Mouse (Mus musculus): ENCODE measurements around the gene Cldn3.
"Not testable (repeated sequence)": the region's sequence is repeated elsewhere in the genome, so short reads cannot be mapped to it uniquely, and the experiment has no call there.

Gene Cldn3

DNA sequence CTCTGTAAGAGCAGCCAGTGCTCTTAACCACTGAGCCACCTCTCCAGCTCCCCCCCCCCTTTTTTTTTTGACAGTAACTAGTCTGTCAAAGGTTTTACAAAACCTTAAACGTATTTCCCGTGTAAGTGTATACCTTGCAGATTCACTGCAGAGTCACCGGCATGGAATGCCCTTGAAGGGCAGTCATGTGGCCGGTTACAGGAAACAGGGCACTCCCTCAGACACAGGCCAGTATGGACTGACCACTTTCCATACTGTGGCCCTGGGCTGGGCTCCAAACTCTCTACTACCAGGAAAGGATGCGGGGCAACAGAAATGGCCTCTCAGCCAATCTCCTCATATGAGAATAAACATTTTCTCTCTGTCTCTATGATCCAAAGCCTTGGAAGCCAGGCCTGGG is 30.5 kb upstream of the Cldn3 start:
- H3K27me3 ChIP-seq (ENCODE audit: control insufficient read depth, insufficient read depth, low read length, poor library complexity, severe bottlenecking): no peaks in the 10 kb centered on the region
- no peaks in the 10 kb centered on the region for H3K36me3 ChIP-seq (ENCODE audit: control insufficient read depth, insufficient read depth, low read length, poor library complexity, severe bottlenecking)
- DNase-seq (ENCODE audit: low read depth, low spot score): no peak

DNA sequence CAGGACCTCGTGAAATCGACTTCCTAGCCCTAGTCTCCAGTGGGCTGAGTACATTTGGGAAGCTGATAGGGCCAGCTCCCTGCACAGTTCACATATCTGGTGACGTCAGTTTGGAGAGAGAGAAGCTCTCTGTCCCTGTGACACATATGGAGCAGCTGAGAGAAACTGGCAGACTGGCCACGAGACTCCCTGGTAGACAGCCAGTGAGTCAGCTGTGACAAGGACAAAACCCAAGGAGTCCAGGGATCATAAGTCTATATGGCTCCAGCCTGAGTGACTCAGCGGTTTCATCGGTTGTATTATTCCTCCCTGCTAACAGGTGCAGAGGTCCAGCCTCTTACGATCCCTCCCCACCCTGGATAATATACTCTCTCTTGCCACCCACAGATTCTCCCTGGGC is 26.9 kb upstream of the Cldn3 start:
- Histone ChIP-seq H3K36me3 (ENCODE audit: control insufficient read depth, insufficient read depth, low read length, poor library complexity, severe bottlenecking) (no peaks in the 10 kb centered on the region), H3K27me3 (ENCODE audit: control insufficient read depth, insufficient read depth, low read length, poor library complexity, severe bottlenecking) (no peaks in the 10 kb centered on the region)
- DNase-seq (ENCODE audit: low read depth, low spot score): no peak

DNA sequence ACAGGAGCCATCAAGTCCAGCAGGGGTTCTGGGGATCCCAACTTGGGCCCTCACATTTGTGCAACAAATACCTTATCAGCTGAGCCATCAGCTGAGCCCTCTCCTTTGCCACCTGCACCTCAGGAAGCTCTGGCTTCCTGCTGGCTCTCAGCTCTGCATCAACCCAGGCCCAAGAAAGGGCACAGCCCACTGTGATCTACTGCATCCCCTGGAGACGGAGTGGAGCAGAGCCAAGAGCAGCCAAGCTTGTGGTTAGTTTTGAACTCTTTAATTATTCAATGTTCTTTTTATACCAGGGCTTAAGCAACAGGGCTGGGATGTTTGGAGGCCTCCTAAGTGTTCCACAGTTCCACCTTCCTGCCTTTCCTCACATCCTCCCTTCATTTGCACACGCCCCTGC is 25.6 kb upstream of the Cldn3 start:
- no peaks in the 10 kb centered on the region for H3K36me3 ChIP-seq (ENCODE audit: control insufficient read depth, insufficient read depth, low read length, poor library complexity, severe bottlenecking)
- no peak for DNase-seq (ENCODE audit: low read depth, low spot score)
- no peaks in the 10 kb centered on the region for H3K27me3 ChIP-seq (ENCODE audit: control insufficient read depth, insufficient read depth, low read length, poor library complexity, severe bottlenecking)

DNA sequence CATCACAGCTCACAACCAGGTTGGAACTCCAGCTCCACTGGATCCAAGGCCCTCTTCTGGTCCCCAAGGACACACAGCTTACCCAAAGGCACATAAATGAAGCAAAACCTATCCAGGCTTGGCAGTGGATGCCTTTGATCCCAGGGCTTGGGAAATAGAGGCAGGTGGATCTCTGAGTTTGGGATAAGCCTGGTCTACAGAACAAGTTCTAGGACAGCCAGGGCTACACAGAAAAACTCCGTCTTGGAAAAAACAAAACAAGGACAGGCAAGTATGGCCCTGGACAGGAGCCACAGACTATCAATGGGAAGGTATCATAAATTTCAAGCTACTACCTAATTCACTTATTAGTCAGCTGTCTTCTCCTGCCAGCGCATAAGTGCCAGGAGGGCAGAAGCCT is 24.5 kb upstream of the Cldn3 start:
- no peak for DNase-seq (ENCODE audit: low read depth, low spot score)
- Histone ChIP-seq H3K27me3 (ENCODE audit: control insufficient read depth, insufficient read depth, low read length, poor library complexity, severe bottlenecking) (no peaks in the 10 kb centered on the region), H3K36me3 (ENCODE audit: control insufficient read depth, insufficient read depth, low read length, poor library complexity, severe bottlenecking) (no peaks in the 10 kb centered on the region)

DNA sequence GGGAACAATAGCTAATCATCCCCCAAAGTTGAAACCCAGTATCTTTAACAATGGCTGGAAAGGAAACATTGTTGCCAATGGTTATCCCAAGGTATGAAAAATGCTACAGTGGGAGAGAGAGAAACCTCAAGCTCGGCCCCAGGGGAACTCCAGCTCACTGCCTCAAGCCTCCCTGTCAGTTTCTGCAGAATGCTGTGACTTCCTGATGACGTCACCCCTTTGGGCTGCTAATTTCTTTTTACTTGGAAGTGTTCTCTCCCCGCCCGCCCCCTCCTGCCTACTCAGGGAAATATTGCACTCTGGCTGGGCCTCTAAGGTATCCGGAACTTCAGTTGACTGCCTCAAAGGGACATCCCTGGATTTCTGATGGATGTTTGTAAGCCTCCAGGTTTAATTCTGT is 22.5 kb upstream of the Cldn3 start:
- DNase-seq (ENCODE audit: low read depth, low spot score): no peak
- H3K36me3 ChIP-seq (ENCODE audit: control insufficient read depth, insufficient read depth, low read length, poor library complexity, severe bottlenecking): no peaks in the 10 kb centered on the region
- no peaks in the 10 kb centered on the region for H3K27me3 ChIP-seq (ENCODE audit: control insufficient read depth, insufficient read depth, low read length, poor library complexity, severe bottlenecking)

DNA sequence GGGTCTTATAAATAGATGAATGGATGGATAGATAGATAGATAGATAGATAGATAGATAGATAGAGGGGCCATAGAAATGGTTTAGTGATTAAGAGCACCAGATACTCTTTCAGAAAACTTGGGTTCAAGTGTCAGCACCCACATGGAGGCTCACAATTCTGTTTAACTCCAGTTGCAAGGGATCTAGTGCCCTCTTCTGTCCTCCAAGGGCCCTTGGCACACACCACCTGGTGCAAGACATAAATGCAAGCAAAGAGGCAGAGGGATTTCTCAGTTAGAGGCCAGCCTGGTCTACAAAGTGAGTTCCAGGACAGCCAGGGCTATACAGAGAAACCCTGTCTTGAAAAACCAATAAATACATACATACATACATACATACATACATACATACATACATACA is 21.4 kb upstream of the Cldn3 start:
- not testable (repeated sequence) for H3K36me3 ChIP-seq (ENCODE audit: control insufficient read depth, insufficient read depth, low read length, poor library complexity, severe bottlenecking); H3K27me3 ChIP-seq (ENCODE audit: control insufficient read depth, insufficient read depth, low read length, poor library complexity, severe bottlenecking); DNase-seq (ENCODE audit: low read depth, low spot score)

DNA sequence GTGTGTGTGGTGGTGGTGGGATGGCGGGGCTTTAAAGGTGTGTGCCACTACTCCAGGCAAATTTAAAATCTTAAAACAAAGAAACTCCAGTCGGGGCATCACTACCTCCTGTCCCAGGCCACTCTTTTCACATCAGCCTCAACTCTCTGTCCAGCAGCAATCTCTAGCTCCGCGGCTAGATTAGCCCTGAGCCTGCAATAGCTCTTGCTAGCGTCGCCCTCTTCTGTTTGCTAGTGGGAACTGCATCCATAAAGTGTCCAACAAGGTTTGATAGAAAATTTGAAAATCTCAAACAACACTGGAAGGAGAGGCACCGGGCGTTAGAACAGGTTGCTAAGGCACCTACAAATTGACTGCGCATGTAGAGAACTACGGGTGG is 20.6 kb upstream of the Cldn3 start:
- H3K27me3 ChIP-seq (ENCODE audit: control insufficient read depth, insufficient read depth, low read length, poor library complexity, severe bottlenecking): no peaks in the 10 kb centered on the region
- H3K36me3 ChIP-seq (ENCODE audit: control insufficient read depth, insufficient read depth, low read length, poor library complexity, severe bottlenecking): no peaks in the 10 kb centered on the region
- DNase-seq (ENCODE audit: low read depth, low spot score): peak; percentile 77

DNA sequence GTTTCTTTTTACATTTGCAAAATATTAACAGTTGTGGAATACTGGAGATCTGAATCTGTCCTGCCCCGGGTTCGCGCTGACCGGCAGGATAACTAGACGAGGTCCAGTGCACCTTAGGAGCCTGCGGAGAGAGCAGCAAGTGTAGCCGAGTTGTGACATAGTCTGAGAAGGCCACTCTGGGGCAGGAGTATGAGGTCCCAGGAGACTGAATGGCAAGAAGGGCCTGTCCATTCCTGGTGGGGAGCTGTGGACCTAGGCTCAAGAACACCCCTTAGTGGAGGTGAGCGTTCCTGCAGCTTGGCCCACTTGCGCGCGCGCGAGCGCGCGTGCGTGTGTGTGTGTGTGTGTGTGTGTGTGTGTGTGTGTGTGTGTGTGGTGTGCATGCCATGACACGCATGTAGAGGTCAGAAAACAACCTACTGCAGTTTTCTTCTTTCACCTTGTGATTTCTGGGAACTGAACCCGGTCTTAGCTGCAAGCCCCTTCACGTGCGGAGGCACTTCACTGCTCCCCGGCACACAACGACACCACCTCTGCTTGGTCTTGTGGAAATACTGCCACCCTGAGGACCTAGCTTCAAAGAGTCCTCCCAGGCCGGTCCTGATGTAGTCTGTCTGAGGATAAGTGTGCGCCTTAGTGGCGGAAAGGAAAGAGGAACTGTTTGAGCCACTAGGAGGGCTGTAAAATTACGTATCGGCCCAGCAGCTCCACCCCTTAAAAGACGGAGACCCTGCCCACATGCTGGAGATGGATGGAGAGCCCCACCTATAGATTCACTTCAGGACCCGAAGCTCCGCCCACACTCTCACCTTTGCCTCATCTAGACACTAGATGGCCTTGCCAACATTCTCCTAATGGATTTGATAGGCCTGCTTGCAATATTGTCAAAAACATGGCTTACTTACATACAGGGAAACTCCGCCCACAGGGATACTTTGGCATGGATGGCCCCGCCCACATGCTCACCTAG is 19.9 kb upstream of the Cldn3 start:
- no peaks in the 10 kb centered on the region for H3K27me3 ChIP-seq (ENCODE audit: control insufficient read depth, insufficient read depth, low read length, poor library complexity, severe bottlenecking)
- no peaks in the 10 kb centered on the region for H3K36me3 ChIP-seq (ENCODE audit: control insufficient read depth, insufficient read depth, low read length, poor library complexity, severe bottlenecking)
- DNase-seq (ENCODE audit: low read depth, low spot score): peak; percentile 85

DNA sequence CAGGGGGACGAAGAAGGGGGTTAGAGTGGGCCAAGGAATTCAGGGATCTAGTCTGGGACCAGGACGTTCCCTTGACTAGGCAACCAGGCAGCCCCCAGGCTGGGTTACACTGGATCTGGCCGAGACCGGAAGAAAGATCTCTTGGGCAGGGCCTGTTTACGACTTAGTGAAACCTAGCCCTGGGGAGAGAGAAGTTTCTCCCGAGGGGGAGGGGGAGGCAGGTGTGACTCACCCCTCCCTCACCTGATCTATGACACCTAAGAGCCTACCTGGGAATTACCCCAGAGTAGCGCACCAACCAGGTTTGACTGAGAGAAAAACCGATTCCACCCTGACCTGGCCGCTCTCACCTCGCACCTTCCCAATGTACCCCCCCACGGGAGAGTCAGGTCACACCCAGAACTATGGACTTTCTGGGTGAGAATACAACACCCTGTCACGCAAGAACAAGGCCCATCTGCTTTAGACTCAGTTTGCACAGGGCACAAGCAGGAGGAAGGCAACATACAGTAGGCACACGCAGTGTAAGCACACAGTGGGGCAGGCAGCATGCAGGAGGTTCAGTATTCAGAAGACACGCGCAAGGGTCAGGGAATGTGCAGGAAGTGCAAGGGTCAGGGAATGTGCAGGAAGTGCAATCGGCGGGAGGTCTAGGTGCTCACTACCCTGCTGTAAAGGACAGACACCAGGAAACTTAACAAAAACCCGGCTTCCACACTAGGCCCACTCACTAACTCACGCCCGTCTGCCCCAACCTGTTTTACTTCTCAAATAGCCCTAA is 18.7 kb upstream of the Cldn3 start:
- DNase-seq (ENCODE audit: low read depth, low spot score): no peak
- no peaks in the 10 kb centered on the region for H3K36me3 ChIP-seq (ENCODE audit: control insufficient read depth, insufficient read depth, low read length, poor library complexity, severe bottlenecking)
- H3K27me3 ChIP-seq (ENCODE audit: control insufficient read depth, insufficient read depth, low read length, poor library complexity, severe bottlenecking): no peaks in the 10 kb centered on the region

DNA sequence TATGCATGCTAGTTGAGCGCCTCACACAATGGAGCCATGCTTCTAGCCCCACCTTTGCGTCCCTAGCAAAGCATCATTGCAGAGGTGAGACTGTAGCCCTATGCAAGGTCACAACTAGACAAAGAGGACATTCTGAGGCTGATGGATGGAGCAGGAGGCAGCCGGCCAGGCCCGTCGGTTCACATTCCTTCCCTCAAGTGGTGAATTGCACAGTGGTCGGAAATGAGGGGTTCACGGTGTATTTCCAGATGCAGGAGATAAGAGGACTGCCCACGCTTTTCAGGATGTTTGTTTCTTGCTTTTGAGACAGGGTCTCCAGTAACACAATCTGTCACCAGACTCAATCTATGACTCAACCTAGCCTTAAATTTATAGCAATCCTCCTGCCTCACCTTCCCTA is 15.3 kb upstream of the Cldn3 start:
- no peak for DNase-seq (ENCODE audit: low read depth, low spot score)
- H3K36me3 ChIP-seq (ENCODE audit: control insufficient read depth, insufficient read depth, low read length, poor library complexity, severe bottlenecking): no peaks in the 10 kb centered on the region
- H3K27me3 ChIP-seq (ENCODE audit: control insufficient read depth, insufficient read depth, low read length, poor library complexity, severe bottlenecking): no peaks in the 10 kb centered on the region

DNA sequence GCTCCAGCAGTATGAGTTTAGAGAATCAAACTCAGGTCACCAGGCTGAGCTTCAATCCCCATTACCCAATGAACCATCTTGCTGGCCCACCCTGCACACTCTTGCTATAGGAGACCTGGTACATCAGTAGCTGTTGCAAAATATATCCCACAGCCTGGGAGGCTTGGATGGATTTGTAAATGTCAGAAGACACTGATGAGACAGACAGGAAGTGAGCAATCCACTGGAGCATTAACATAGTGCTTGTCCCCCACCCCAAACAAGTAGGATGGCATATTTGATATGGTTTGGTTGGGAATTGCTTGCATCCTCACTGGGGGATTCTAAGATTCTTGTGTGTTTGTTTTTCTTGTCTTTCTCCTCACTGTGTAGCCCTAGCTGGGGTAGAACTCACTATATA is 12.9 kb upstream of the Cldn3 start:
- Histone ChIP-seq H3K27me3 (ENCODE audit: control insufficient read depth, insufficient read depth, low read length, poor library complexity, severe bottlenecking) (no peaks in the 10 kb centered on the region), H3K36me3 (ENCODE audit: control insufficient read depth, insufficient read depth, low read length, poor library complexity, severe bottlenecking) (no peaks in the 10 kb centered on the region)
- DNase-seq (ENCODE audit: low read depth, low spot score): no peak

DNA sequence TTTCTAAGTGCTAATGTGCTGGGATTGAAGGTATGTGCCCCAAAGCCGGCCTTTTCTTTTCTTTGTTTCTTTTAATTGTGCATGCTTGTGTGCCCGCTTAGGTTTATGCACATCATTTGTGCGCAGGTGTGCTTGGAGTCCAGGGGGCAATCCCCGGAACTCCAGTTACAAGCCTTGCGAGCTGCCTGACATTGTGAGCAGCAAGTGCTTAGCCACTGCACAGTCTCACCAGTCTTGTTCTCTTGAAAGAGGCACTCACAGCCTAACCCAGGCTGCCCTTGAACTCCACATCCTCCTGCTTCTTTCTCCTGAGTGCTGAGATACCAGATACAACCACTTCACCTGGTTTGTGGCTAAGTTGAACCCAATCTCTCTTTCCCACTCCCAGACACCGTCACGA is 12.5 kb upstream of the Cldn3 start:
- DNase-seq (ENCODE audit: low read depth, low spot score): no peak
- no peaks in the 10 kb centered on the region for H3K36me3 ChIP-seq (ENCODE audit: control insufficient read depth, insufficient read depth, low read length, poor library complexity, severe bottlenecking)
- H3K27me3 ChIP-seq (ENCODE audit: control insufficient read depth, insufficient read depth, low read length, poor library complexity, severe bottlenecking): no peaks in the 10 kb centered on the region

DNA sequence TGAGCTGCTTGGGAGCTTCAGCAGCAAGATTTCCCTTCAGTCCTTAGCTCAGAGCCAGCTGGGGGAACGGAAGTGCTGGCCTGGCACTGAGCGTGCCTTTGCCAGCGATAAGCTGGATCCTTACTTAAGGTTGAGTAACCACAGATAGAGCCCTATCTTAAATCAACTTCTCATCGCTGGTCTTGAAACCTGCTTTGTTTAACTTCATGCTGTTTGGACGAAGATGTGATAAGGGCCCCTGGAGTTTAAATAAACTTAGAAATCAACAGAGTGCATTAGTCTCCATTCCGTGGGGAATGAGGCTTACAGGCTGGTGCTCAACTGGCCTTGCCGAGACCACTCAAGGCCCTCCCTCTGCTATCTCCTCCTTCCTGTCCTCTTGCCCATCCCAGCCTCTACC is 11.7 kb upstream of the Cldn3 start:
- DNase-seq (ENCODE audit: low read depth, low spot score): no peak
- Histone ChIP-seq H3K36me3 (ENCODE audit: control insufficient read depth, insufficient read depth, low read length, poor library complexity, severe bottlenecking) (no peaks in the 10 kb centered on the region), H3K27me3 (ENCODE audit: control insufficient read depth, insufficient read depth, low read length, poor library complexity, severe bottlenecking) (no peaks in the 10 kb centered on the region)

DNA sequence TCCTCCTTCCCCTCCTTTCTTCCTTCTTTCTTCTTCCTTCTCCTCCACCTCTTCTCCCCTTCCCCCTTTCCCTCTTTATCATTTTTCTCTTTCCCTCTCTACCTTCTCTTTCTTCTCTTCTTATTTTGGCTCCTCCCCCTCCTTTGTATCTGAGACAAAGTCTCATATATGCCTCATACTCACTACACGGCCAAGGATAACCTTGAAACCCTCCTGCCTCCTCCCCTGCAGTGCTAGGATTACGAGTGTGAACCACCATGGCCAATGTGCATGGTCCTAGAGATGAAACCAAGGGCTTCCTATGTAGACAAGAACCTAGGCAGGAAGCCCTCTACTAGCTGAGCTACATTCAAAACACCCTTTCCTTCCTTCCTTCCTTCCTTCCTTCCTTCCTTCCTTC is 11.1 kb upstream of the Cldn3 start:
- no peak for DNase-seq (ENCODE audit: low read depth, low spot score)
- no peaks in the 10 kb centered on the region for H3K27me3 ChIP-seq (ENCODE audit: control insufficient read depth, insufficient read depth, low read length, poor library complexity, severe bottlenecking)
- no peaks in the 10 kb centered on the region for H3K36me3 ChIP-seq (ENCODE audit: control insufficient read depth, insufficient read depth, low read length, poor library complexity, severe bottlenecking)

DNA sequence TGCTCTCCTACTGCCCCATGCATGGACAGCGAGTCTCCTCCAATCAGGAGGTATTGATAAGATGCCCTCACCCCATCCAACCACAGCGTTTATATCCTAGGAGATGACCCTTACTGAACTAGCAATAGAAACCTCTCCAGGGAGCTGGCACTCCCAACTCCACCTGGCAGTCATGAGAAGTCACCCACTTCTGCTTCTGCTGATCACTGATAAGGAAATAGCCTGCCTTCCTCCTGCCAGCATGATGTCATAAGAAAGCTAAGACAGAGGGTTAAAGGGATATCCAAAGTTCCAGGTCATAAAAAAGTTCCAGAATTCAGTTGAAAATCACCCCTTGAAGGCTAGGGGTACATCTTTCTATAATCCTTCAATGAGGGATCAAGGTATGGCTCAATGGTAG is 9.8 kb upstream of the Cldn3 start:
- H3K36me3 ChIP-seq (ENCODE audit: control insufficient read depth, insufficient read depth, low read length, poor library complexity, severe bottlenecking): no peaks in the 10 kb centered on the region
- no peaks in the 10 kb centered on the region for H3K27me3 ChIP-seq (ENCODE audit: control insufficient read depth, insufficient read depth, low read length, poor library complexity, severe bottlenecking)
- DNase-seq (ENCODE audit: low read depth, low spot score): no peak

Measured in splenic B cell, adult 2 months (primary cell).